Mouse (Mus musculus): Measurements from ENCODE around the gene Ttc28.

- TF ChIP-seq CTCF (IDR thresholded peaks at IDR 0.05; ENCODE audit: low read depth) = no peak
- no peak for TF ChIP-seq EP300 (IDR thresholded peaks at IDR 0.05; ENCODE audit: low read depth)
These were observed 184.4 kb downstream of the Ttc28 start for GRCm38 (mm10) chr5:111063991-111064390.
